Comparison of ENCODE assay signal across 8 mouse cellular contexts in the genomic region with DNA sequence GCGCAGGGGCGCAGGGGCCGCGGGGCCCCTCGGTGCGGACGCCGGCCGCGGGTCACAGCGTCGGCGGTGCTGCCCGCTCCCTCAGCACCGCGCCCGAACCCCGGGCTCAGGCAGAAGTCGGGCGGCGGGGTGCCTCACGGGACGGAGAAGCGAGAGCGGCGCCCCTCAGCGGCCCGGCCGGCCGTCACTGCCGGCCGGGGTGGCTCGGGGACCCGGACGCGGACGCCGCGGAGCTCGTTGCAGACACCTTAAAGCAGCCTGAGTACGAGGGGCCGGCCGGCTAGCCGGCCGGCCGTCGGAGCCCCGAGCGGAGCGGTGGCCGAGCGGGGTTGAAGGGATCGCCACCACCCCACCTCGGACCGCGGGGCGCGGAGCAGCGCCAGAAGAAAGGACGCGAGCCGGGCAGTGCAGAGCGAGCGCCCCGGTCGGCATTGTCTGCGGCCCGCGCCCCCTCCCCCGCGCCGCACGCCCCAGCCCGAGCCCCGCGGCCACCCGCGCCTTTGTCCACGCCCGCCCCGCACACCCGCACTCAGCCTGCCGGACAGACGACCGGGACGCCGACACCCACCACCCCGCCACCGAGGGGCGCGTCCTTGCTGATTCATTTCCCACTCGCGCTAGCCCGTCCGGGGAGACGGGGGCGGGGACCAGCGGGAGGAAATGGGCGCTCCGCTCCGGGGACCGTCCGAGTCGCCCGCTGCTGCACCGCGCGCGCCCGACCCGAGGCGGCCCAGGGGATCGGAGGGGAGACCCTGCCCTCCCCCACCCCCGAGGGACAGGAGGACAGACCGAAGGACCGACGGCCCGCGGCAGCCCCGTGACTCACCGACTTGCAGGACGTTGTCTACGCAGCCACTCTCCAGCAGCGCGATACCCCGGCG.
DNase-seq lines count a peak whose midpoint lies in the region; ATAC-seq and TF ChIP-seq lines count a peak whose summit lies in the region.

No protein-coding gene starts in this region.

- H3K4me3 ChIP-seq in CH12.LX (replicated peaks in 1 of 3; ENCODE audit: low read depth in 2 of 3, low read length in 2 of 3, poor library complexity in 1 of 3): peak overlapping the region; percentile 53 to 100 (median 77)
- H3K4me3 ChIP-seq in brown adipose tissue, adult 24 weeks (ENCODE audit: insufficient read depth, low read depth, low read length): peak overlapping the region; percentile 92
- H3K4me3 ChIP-seq in hindbrain, embryonic 10.5 days: peak overlapping the region; percentile 99

- H3K36me3 ChIP-seq in CH12.LX (replicated peaks in 1 of 2; ENCODE audit: control insufficient read depth in 1 of 2, insufficient read depth in 1 of 2, low read length in 1 of 2): peaks cover 0 to 3% of the 10 kb centered on the region in 2 experiments
- no peaks in the 10 kb centered on the region for H3K36me3 ChIP-seq in hindbrain, embryonic 10.5 days

- peaks cover 11% of the 10 kb centered on the region for H3K79me2 ChIP-seq in CH12.LX (replicated peaks; ENCODE audit: control insufficient read depth, extremely low read depth, insufficient read depth, poor library complexity, severe bottlenecking)

- TF ChIP-seq POLR2A in CH12.LX (IDR thresholded peaks at IDR 0.05; ENCODE audit: low read depth, low read length): no peak

- ATAC-seq in frontal cortex, adult (ENCODE audit: low TSS enrichment): peak; percentile 3; the same call in 1 of the 2 replicates

- H3K9me3 ChIP-seq in CH12.LX (replicated peaks; ENCODE audit: low read length): no peaks in the 10 kb centered on the region
- H3K9me3 ChIP-seq in hindbrain, embryonic 10.5 days: no peaks in the 10 kb centered on the region

- in situ Hi-C loops in CH12.LX (cut with MboI; ENCODE audit: low pct_ligation_motif_present, low pct_unique_long_range_greater_than_20kb, low sequenced_read_pairs): loop anchor here (25.0 kb wide), 2 partner anchors 423 to 427 kb away; a partner anchor contains a TSS

- no peak for TF ChIP-seq EP300 in CH12.LX (IDR thresholded peaks at IDR 0.05; ENCODE audit: low read length)

- H3K9ac ChIP-seq in CH12.LX (ENCODE audit: insufficient read depth, low read depth): peak overlapping the region; percentile 58

- H3K4me2 ChIP-seq in CH12.LX (ENCODE audit: insufficient read depth, low read depth, poor library complexity, severe bottlenecking): peak overlapping the region; percentile 99

- dilution Hi-C loops in CH12.LX (cut with MboI; ENCODE audit: extremely low pct_ligation_motif_present, extremely low pct_unique_long_range_greater_than_20kb, low sequenced_read_pairs): no loop called here

- no peak for DNase-seq in CH12.LX (ENCODE audit: extremely low read depth)
- peak; percentile 72 for DNase-seq in hindbrain, embryonic 10.5 days (ENCODE audit: low spot score)
- DNase-seq in layer of hippocampus, postnatal 14 days (ENCODE audit: low spot score in 2 of 2): peak; percentile 53 to 57
- peak; percentile 66 for DNase-seq in lung, postnatal 25 days (ENCODE audit: low spot score)
- DNase-seq in right cerebral cortex, adult 18-20 months: peak; percentile 64
- DNase-seq in urinary bladder, postnatal 14 days (ENCODE audit: low spot score): peak; percentile 56

- under 1% methylated on average over 126 of the region's 127 CpGs for WGBS in hindbrain, embryonic 10.5 days

- TF ChIP-seq RAD21 in CH12.LX (IDR thresholded peaks at IDR 0.05; ENCODE audit: low read depth, low read length): no peak

- TF ChIP-seq CTCF in CH12.LX (conservative IDR thresholded peaks at IDR 0.05 in 1 of 2, IDR thresholded peaks at IDR 0.05 in 1 of 2; ENCODE audit: low read depth in 2 of 2, low read length in 2 of 2): 0 out of 4 replicates have a peak, but pooled peaks of 1 of the 2 experiments have one; percentile 2

- peaks cover 38% of the 10 kb centered on the region for H3K27me3 ChIP-seq in CH12.LX (replicated peaks)
- peaks cover 14% of the 10 kb centered on the region for H3K27me3 ChIP-seq in hindbrain, embryonic 10.5 days (ENCODE audit: insufficient read depth, poor library complexity, severe bottlenecking)

- no peak overlapping the region for H3K27ac ChIP-seq in CH12.LX (ENCODE audit: insufficient read depth, low read depth)
- no peak overlapping the region for H3K27ac ChIP-seq in brown adipose tissue, adult 24 weeks (replicated peaks; ENCODE audit: low read depth, low read length)
- H3K27ac ChIP-seq in hindbrain, embryonic 10.5 days: peak overlapping the region; percentile 98

- H3K4me1 ChIP-seq in CH12.LX (ENCODE audit: control insufficient read depth in 1 of 2, insufficient read depth in 2 of 2): peaks cover 3 to 21% of the 10 kb centered on the region in 2 experiments; a peak in 3 of 4 replicates
- H3K4me1 ChIP-seq in brown adipose tissue, adult 24 weeks (ENCODE audit: control insufficient read depth, insufficient read depth, insufficient read length, low read length): no peaks in the 10 kb centered on the region; the same call in 1 of the 2 replicates
- peaks cover 55% of the 10 kb centered on the region for H3K4me1 ChIP-seq in hindbrain, embryonic 10.5 days (replicated peaks)

TF ChIP-seq in CH12.LX, 34 proteins besides CTCF, POLR2A, EP300 and RAD21:
- no peak for TF ChIP-seq ZNF384 (IDR thresholded peaks at IDR 0.05; ENCODE audit: low read depth, low read length)
- 0 out of 2 replicates have a peak, but pooled peaks have one; percentile 93 for TF ChIP-seq UBTF (IDR thresholded peaks at IDR 0.05; ENCODE audit: low read depth, low read length)
- 0 out of 2 replicates have a peak, but pooled peaks have one; percentile 45 for TF ChIP-seq IRF4 (IDR thresholded peaks at IDR 0.05; ENCODE audit: low read depth, low read length)
- peak; percentile 18; the same call in 1 of the 2 replicates for TF ChIP-seq SIN3A (IDR thresholded peaks at IDR 0.05; ENCODE audit: low read length)
- no peak for TF ChIP-seq KAT2A (IDR thresholded peaks at IDR 0.05; ENCODE audit: insufficient replicate concordance, low read length)
